Mouse (Mus musculus) v-Abl transformed pro-B cells (cell line): ENCODE measurements around the gene Slc5a4a.

Experiments used
- in situ Hi-C, 2 experiments: fragments of 400-800 bp; cut with MboI; formaldehyde crosslinking; loops; one replicate each; pipeline ENCODE4 v1.15.1; 2025; ENCODE audit not compliant: unreplicated experiment in 2 of 2

Slc5a4a gene

DNA sequence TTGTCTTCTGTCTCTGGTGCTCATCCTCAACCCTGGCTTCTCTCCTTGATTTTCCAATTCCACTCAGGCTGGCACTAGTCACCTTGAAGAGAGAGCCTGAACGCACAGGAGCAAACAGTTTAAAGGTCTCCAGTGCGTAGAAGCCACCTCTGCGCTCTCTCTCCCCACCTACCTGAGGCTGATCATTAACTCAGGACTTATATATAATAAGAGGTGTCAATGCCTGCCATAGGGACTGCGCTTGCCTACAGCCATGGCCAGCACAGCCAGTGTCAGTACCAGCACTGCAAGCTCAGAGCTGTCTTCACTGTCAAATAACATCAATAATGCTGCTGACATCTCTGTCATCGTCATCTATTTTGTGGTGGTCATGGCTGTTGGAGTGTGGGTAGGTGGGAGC is at the start of gene Slc5a4a:
TSS of gene Slc5a4a (plus strand) at position 174 of the 400 bp plus-strand sequence.
- in situ Hi-C loops = no loop called here

- in situ Hi-C loops = loop anchor here in 1 of 2 experiments (10.0 kb wide), 1 partner anchor 226 kb away; no protein-coding TSS in a partner anchor
These were observed 36.4 kb upstream of the Slc5a4a start, which contains the start of gene Slc5a4b for GRCm38 (mm10) chr10:76110861-76111260. Gene Slc5a4b (minus strand): TSS chr10:76110961.

- in situ Hi-C loops = loop anchor here in 1 of 2 experiments (5.0 to 10.0 kb wide), 2 partner anchors 146 to 233 kb away; no protein-coding TSS in a partner anchor
These were observed 29.3 kb upstream of the Slc5a4a start for GRCm38 (mm10) chr10:76117966-76118365.

GRCm38 (mm10) chr10:76118741-76119140 is 28.5 kb upstream of the Slc5a4a start:
- in situ Hi-C loops = loop anchor here in 1 of 2 experiments (5.0 to 10.0 kb wide), 2 partner anchors 146 to 234 kb away; no protein-coding TSS in a partner anchor

- in situ Hi-C loops = loop anchor here in 1 of 2 experiments (5.0 kb wide), 2 partner anchors 148 to 233 kb away; no protein-coding TSS in a partner anchor
These were observed 27.0 kb upstream of the Slc5a4a start for GRCm38 (mm10) chr10:76120124-76120711.

GRCm38 (mm10) chr10:76121495-76121894 is 25.8 kb upstream of the Slc5a4a start:
- in situ Hi-C loops = loop anchor here in 1 of 2 experiments (5.0 kb wide), 2 partner anchors 149 to 234 kb away; no protein-coding TSS in a partner anchor

GRCm38 (mm10) chr10:76132506-76132905 is 14.7 kb upstream of the Slc5a4a start:
- in situ Hi-C loops = no loop called here

DNA sequence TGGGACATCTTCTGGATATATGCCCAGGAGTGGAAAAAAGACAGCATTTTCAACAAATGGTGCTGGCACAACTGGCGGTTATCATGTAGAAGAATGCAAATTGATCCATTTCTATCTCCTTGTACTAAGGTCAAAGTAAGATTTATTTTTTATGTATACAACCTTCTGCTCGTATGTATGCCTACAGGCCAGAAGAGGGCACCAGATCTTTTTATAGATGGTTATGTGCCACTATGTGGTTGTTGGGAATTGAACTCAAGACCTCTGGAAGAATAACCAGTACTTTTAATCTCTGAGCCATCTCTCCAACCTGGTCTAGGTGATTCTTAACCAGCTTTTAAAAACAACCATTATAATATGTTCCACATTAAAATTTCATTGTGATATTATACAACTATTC is 10.9 kb upstream of the Slc5a4a start:
- in situ Hi-C loops = no loop called here

- in situ Hi-C loops = no loop called here
These were observed 405 bp upstream of the Slc5a4a start for GRCm38 (mm10) chr10:76146846-76147245.

GRCm38 (mm10) chr10:76155911-76156310 is 8.7 kb downstream of the Slc5a4a start:
- in situ Hi-C loops = no loop called here

DNA sequence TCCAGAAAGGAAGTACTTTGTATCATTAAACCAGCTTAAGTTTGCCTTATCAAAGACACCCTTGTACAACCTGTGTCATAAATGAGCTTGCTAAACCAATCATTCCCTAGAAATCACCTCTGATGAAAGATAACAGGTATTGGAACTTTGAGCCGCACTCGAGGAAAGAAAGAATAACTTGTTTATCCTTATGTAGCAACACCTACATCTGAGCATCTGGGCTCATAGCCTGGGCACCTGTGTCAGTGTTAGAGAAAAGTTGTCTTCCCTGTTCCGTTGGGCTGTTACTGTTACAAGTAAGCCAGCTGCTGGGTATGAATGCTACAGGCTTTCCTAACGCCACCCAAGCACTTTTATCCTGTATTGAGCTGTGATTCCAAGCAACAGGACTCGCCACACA is 10.3 kb downstream of the Slc5a4a start:
- in situ Hi-C loops = no loop called here

DNA sequence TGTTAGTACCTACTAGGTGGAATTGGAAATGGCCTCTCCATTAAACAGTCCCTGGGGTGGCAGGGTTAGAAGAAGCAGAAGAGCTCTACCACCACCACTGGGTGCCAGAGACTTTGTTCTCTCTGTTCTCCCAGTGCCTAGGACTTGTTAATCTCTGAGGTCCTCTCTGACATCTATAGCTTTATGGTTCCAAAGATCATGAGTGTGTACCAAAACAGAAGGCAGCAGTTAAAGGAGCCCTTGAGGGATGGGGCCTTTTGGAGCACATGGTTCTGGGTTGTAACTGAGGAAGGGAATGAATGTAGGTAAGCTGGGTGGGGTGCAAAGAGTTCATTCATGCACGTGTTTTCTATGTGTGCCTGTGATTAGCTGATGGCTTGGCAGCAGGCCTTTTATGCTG is 10.8 kb downstream of the Slc5a4a start:
- in situ Hi-C loops = no loop called here

- in situ Hi-C loops = no loop called here
These were observed 27.6 kb downstream of the Slc5a4a start for GRCm38 (mm10) chr10:76174899-76175298.

GRCm38 (mm10) chr10:76185216-76185615 is 38.0 kb downstream of the Slc5a4a start:
- in situ Hi-C loops = no loop called here

DNA sequence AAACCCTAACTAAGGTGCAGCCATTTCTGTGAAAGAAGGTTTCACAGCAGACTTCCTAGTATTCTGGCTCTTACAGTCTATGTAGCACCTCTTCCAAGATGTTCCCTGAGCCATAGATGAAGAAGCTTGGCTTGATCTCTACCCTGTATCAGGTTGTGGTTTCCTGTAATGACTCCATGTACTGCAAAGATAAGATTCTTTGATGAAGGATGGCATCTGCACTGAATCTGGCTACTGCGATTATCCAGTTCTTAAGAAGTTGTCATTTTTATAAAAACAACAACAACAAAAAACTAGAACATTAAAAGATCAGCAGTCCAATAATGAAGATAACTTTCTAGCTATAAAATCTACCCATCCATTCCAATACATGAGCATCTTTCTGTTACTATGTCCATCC is 40.8 kb downstream of the Slc5a4a start:
- in situ Hi-C loops = no loop called here

DNA sequence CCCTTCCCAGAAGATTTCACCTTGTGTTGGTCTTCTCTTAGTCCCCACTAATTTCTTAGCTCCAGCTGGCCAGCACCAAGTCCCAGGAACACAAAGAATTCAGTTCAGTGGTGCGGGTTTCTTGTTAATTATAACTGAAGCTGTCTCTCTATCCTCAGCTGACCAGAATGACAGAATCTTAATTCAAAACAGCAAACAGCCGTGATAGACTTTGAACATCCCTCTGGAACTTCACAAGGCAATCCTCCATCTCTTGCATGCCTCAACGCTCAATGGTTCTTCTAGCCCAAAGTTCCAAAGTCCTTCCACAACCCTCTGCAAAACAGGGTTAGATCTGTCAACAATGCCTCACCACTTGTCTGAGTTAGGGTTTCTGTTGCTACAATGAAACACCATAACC is 54.2 kb downstream of the Slc5a4a start:
- in situ Hi-C loops = loop anchor here (5.0 to 25.0 kb wide), 7 partner anchors 244 to 614 kb away; partner anchors contain the start of genes Ggt5 (in 1 of the 2) and Gm5134 (in 1 of the 2)

- in situ Hi-C loops = loop anchor here (5.0 to 25.0 kb wide), 7 partner anchors 245 to 615 kb away; partner anchors contain the start of genes Ggt5 (in 1 of the 2) and Gm5134 (in 1 of the 2)
These were observed 54.7 kb downstream of the Slc5a4a start for GRCm38 (mm10) chr10:76201978-76202377.

DNA sequence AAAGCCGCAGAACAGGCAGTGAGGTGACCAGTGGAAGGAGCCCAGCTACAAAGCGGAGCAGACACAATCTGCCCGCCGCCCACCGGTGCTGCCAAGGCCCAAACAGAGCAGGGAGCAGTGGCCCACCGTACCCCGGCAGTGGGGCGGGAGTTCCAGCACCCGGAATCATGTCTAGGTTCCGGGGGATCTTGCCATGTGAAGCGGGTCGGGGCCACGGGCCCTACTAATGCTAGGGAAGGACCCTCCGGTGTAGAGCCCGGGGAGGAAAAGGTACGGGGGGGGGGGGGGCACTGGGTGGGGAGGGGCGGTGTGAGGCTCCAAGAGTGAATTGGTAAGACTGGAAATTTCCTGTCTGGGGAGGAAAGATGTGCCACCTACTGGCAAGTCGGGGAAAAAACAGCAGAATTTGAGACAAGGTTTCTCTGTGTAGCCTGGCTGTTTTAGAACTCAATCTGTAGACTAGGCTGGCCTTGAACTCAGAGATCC is 56.6 kb downstream of the Slc5a4a start:
- in situ Hi-C loops = loop anchor here (5.0 to 25.0 kb wide), 7 partner anchors 247 to 617 kb away; partner anchors contain the start of genes Ggt5 (in 1 of the 2) and Gm5134 (in 1 of the 2)

- in situ Hi-C loops = loop anchor here (10.0 to 25.0 kb wide), 4 partner anchors 323 to 620 kb away; partner anchors contain the start of gene Ggt5 (in 1 of the 2)
These were observed 60.1 kb downstream of the Slc5a4a start for GRCm38 (mm10) chr10:76207262-76207796.

DNA sequence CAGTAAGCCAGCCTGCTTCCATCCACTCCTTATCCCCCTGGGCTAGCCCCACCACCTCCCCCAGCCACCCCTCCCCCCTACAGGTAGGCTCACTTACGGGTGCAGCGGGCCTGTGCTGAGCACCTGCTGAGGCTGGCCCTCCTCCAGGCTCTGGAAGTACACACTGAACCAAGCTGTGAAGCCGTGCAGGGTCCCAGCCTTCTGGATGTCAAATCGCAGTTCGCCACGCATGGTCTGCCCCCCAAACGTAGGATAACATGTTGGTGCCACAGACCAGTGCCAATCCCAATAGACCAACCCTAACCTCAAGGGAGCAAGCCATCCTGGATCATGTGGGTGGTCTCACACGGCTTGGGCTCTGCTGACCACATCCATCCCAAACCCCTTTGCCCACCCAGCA is 62.0 kb downstream of the Slc5a4a start:
- in situ Hi-C loops = loop anchor here (10.0 to 25.0 kb wide), 4 partner anchors 324 to 622 kb away; partner anchors contain the start of gene Ggt5 (in 1 of the 2)

- in situ Hi-C loops = loop anchor here (25.0 kb wide), 2 partner anchors 474 to 624 kb away; partner anchors contain the start of gene Ggt5 (in 1 of the 2)
These were observed 63.6 kb downstream of the Slc5a4a start for GRCm38 (mm10) chr10:76210806-76211205.
